Mouse (Mus musculus) frontal cortex, postnatal 14 days (tissue): ENCODE data around the gene Higd1a.

Source experiments
- DNase-seq, 2 experiments: peaks; one replicate each; pipeline ENCODE4 v3.0.0; 2022; ENCODE audit warnings: low spot score in 2 of 2

The Higd1a gene

GRCm38 (mm10) chr9:121880840-121881239, 22.7 kb upstream of the Higd1a start:
- peak; percentile 36 to 42 for DNase-seq

GRCm38 (mm10) chr9:121877052-121877740, 19.0 kb upstream of the Higd1a start:
- peak in 1 of 2 experiments; percentile 59 for DNase-seq

GRCm38 (mm10) chr9:121873578-121873977, 15.4 kb upstream of the Higd1a start:
- DNase-seq: no peak

- no peak for DNase-seq
These were observed 14.0 kb upstream of the Higd1a start for GRCm38 (mm10) chr9:121872062-121872683.

GRCm38 (mm10) chr9:121869973-121870515, 11.9 kb upstream of the Higd1a start:
- DNase-seq: no peak

- no peak for DNase-seq
These were observed 11.3 kb upstream of the Higd1a start for GRCm38 (mm10) chr9:121869432-121869831.

GRCm38 (mm10) chr9:121868236-121868635, 10.1 kb upstream of the Higd1a start:
- no peak for DNase-seq

GRCm38 (mm10) chr9:121867632-121868031, 9.5 kb upstream of the Higd1a start:
- DNase-seq: no peak

- DNase-seq: no peak
These were observed 7.4 kb upstream of the Higd1a start for GRCm38 (mm10) chr9:121865425-121866008.

- DNase-seq: no peak
These were observed 6.7 kb upstream of the Higd1a start for GRCm38 (mm10) chr9:121864837-121865236.

GRCm38 (mm10) chr9:121860921-121861320, 2.8 kb upstream of the Higd1a start:
- DNase-seq: no peak

GRCm38 (mm10) chr9:121859345-121859744, 1.2 kb upstream of the Higd1a start:
- DNase-seq: no peak

GRCm38 (mm10) chr9:121857474-121858152, 549 bp downstream of the Higd1a start:
- peak; percentile 95 to 97 for DNase-seq

- DNase-seq: peak in 1 of 2 experiments; percentile 37
These were observed 1.3 kb downstream of the Higd1a start for GRCm38 (mm10) chr9:121856649-121857416.

- DNase-seq: no peak
These were observed 3.9 kb downstream of the Higd1a start for GRCm38 (mm10) chr9:121854246-121854645.

- no peak for DNase-seq
These were observed 10.3 kb downstream of the Higd1a start for GRCm38 (mm10) chr9:121847842-121848241.

- DNase-seq: no peak
These were observed 11.0 kb downstream of the Higd1a start for GRCm38 (mm10) chr9:121847138-121847537.

- no peak for DNase-seq
These were observed 11.5 kb downstream of the Higd1a start for GRCm38 (mm10) chr9:121846526-121847118.

- DNase-seq: no peak
These were observed 15.2 kb downstream of the Higd1a start for GRCm38 (mm10) chr9:121842914-121843313.

- no peak for DNase-seq
These were observed 18.6 kb downstream of the Higd1a start for GRCm38 (mm10) chr9:121839622-121839965.
